Mouse (Mus musculus): ENCODE measurements around the gene Sh2d3c.

Sh2d3c gene

GRCm38 (mm10) chr2:32795748-32796418 lies 75.0 kb downstream of the Sh2d3c start:
- no peak for DNase-seq (ENCODE audit: low read depth)

GRCm38 (mm10) chr2:32798251-32798962 lies 77.6 kb downstream of the Sh2d3c start:
- DNase-seq (ENCODE audit: low read depth): no peak

Data from induced T-regulatory cell, adult 2 months (primary cell).